Mouse (Mus musculus): ENCODE data around the gene Dpm1. TPM values are rescaled to one million over a fixed set of nuclear protein-coding genes. Genes with fewer than 3 reads are reported as not detected.

Dpm1 gene
- polyA plus RNA-seq, 1 experiment = 14.0 TPM

GRCm38 (mm10) chr2:168160370-168160930 lies 69.9 kb downstream of the Dpm1 start:
- Histone ChIP-seq H3K36me3 (ENCODE audit: control insufficient read depth, insufficient read depth) (no peaks in the 10 kb centered on the region), H3K79me3 (ENCODE audit: low read depth) (no peaks in the 10 kb centered on the region), H3K79me2 (ENCODE audit: control insufficient read depth, insufficient read depth) (no peaks in the 10 kb centered on the region), H3K27me3 (ENCODE audit: control insufficient read depth, insufficient read depth, insufficient read length) (no peaks in the 10 kb centered on the region), H3ac (ENCODE audit: control insufficient read depth, insufficient read length, low read depth) (no peak overlapping the region), H3K4me3 (ENCODE audit: insufficient read depth, poor library complexity, severe bottlenecking) (no peak overlapping the region)
- no peak for TF ChIP-seq CEBPB (IDR thresholded peaks at IDR 0.05; ENCODE audit: low read depth)
- TF ChIP-seq MYOG (IDR thresholded peaks at IDR 0.05; ENCODE audit: control insufficient read depth, extremely low read depth, insufficient read length) = no peak
- TF ChIP-seq USF1 (IDR thresholded peaks at IDR 0.05; ENCODE audit: low read depth) = no peak
- no peak for TF ChIP-seq CTCF (IDR thresholded peaks at IDR 0.05; ENCODE audit: control insufficient read depth, insufficient read depth, insufficient read length)
- TF ChIP-seq FOSL1 (IDR thresholded peaks at IDR 0.05; ENCODE audit: insufficient read depth, low read length, poor library complexity, severe bottlenecking) = no peak
- TF ChIP-seq MAX (IDR thresholded peaks at IDR 0.05) = no peak

Small RNA genes lying within 50 kb of the gene (microRNA-seq; reads per million reads assigned to microRNA genes)
- gene Gm24561 (ENCODE audit: borderline microRNAs expressed) = not detected

Other genes with a start within 250 kb of the Dpm1 start
- 0.04 TPM for gene Ripor3, start 220.0 kb downstream of the Dpm1 start, polyA plus RNA-seq (2012; fragmentation: generic; extraction: Trizol)
- gene Pard6b, start 149.6 kb downstream of the Dpm1 start, polyA plus RNA-seq (2012; fragmentation: generic; extraction: Trizol) = 0.33 TPM
- gene Adnp, start 23.5 kb downstream of the Dpm1 start, polyA plus RNA-seq (2012; fragmentation: generic; extraction: Trizol) = 7.3 TPM
- 17.1 TPM for gene Gm20716, start 227 bp downstream of the Dpm1 start, polyA plus RNA-seq (2012; fragmentation: generic; extraction: Trizol)
- gene Mocs3, start within 50 bp of the Dpm1 start, polyA plus RNA-seq (2012; fragmentation: generic; extraction: Trizol) = 9.9 TPM
- gene Kcng1, start 51.1 kb upstream of the Dpm1 start, polyA plus RNA-seq (2012; fragmentation: generic; extraction: Trizol) = not detected